Mouse (Mus musculus) left cerebral cortex, adult 11 months (tissue): Measurements from ENCODE around the gene Col4a4.

Experiments used
- DNase-seq: peaks from one replicate; pipeline ENCODE4 v3.0.0; 2022; ENCODE audit warnings: low spot score

The Col4a4 gene

DNA sequence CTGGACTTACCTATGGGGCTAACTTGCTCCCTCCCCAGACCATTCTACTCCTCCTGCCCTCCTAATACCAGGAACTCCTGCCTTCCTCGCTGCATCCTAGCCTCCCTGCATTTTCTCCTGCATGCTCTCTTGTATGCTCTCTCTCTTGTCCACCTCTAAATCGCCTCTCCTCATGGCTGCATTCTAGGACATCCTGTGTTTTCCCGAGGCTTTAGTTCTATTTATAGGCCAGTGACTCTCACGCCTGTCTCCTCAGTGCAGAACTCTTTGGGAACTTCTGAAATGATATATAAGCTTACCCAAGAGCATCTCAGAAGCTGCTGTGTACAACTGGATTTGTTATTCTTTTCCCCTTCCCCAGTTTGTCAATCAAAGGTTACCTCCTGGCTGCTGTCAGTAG, 174.6 kb downstream of the Col4a4 start:
- no peak for DNase-seq

DNA sequence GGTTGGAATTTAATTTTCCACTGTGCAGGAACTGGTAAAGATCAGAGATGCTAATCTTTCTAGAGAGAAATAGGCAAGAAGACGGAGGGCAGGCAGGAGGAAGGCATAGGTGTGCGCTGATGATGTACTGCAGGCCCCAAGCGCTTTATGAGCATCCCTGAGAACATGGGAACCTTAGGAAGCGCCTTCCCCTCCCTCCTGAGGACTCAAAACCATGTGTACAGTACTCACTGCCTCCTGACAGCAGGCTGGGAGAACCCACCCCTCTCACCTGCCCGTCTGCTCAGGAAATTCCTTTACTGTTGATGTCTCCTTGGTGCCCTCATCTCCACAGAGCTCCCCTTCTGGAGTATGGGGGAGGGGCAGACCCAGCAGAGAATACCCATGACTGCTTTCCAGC, 175.1 kb downstream of the Col4a4 start:
- DNase-seq: no peak

DNA sequence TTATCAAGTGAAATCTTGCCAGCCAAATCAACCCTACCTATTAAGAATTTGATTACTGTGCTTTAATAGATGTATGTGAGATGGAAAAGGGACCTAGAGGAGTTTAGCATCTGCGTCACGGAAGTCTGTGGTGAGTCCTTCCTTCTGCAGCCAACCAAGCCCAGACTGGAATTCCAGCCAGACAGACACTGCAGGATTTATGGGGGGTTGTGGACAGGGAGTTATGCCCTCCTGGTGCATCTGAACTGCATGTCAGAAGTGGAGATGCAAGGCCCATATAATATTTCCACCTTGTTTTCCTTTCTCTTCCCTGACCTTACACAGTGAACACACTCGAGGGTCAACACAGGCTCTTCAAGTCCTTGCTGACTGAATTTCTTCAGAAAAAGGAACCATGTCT, 176.1 kb downstream of the Col4a4 start:
- DNase-seq: no peak

DNA sequence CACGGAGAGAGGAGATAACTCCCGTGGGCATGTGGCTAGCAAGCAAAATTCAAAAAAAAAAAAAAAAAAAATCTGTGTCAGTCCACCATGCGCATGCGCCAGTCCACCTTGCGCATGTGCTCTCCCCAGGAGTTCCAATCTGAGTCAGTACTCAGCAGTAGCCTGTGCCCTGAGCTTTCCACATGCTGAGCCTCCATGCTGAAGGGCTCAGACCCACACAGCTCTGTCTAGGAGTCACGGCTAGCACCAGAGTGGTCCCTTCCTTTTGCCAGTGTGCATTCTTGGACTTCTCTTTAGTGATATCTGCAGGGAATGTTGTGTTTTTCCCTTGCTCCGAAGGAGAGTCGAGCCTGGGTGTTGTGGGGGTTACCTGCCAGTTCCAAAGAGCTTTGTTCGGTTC, 177.4 kb downstream of the Col4a4 start:
- no peak for DNase-seq

DNA sequence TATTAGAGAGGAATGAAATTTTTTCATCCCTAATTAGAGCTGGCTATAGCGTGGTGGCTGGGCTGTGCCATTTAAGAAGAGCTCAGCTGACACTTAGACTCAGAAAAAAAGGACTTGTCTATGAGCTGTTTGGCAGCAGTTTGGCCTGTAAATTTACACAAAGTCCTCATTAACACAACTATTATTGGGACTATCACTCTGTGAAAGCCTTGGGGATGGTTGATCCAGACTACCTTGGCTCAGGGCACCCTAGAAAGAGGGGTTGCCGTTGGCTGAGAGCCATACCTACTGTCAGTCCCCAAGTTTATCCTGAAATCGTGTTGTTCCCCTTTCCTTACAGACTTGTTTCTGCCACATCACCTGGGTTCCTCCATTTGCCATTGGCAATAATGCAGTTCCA, 178.9 kb downstream of the Col4a4 start:
- no peak for DNase-seq
